Mouse (Mus musculus) lung, postnatal 4 days (tissue): Measurements from ENCODE around the gene Ehd1.

ENCODE experiments used
- DNase-seq, 2 experiments: peaks; one replicate each; pipeline ENCODE4 v3.0.0; 2021

Ehd1 gene

GRCm38 (mm10) chr19:6336920-6337319, 60.4 kb downstream of the Ehd1 start:
- no peak for DNase-seq

DNA sequence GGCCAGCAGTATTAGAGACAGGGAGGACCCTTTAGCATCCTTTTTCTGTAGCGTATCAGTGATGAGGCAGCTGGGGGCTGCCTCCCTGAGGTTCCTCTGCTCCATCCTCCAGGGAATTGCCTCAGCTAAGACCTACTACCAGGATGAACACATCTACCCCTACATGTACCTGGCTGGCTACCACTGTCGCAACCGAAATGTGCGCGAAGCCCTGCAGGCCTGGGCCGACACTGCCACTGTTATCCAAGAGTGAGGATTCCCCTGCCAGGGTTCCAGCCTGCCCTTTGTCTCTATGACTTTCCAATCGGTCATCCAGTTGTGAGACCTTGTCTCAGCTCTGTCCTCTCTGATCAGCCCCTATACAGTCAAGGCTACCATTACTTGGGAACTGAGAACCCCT, 61.6 kb downstream of the Ehd1 start:
- no peak for DNase-seq

- DNase-seq: no peak
These were observed 62.2 kb downstream of the Ehd1 start for GRCm38 (mm10) chr19:6338716-6339115.

GRCm38 (mm10) chr19:6339191-6339590, 62.7 kb downstream of the Ehd1 start:
- DNase-seq: no peak

DNA sequence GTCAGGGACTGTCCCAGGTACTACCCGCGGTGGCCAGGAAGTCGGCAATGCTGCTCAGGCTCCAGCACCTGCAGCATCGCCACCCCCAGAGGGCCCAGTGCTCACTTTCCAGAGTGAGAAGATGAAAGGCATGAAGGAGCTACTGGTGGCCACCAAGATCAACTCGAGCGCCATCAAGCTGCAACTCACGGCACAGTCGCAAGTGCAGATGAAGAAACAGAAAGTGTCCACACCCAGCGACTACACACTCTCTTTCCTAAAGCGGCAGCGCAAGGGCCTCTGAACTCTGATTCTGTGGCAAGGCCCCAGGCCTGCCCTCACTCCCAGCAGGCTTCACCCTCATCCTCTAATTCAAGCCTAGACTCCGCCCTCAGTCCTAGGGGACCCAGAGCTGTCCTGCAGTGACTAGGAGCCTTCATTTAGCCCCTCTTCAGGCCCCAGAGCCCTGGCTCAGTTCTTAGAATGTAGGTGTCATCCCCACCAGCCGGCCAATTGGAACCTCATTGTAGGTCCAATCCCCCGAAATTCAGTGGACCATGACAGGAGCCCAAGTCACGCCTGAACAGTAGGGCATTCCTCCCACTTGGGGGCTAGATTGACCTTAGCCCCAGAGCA, 63.5 kb downstream of the Ehd1 start:
- peak; percentile 78 to 80 for DNase-seq

DNA sequence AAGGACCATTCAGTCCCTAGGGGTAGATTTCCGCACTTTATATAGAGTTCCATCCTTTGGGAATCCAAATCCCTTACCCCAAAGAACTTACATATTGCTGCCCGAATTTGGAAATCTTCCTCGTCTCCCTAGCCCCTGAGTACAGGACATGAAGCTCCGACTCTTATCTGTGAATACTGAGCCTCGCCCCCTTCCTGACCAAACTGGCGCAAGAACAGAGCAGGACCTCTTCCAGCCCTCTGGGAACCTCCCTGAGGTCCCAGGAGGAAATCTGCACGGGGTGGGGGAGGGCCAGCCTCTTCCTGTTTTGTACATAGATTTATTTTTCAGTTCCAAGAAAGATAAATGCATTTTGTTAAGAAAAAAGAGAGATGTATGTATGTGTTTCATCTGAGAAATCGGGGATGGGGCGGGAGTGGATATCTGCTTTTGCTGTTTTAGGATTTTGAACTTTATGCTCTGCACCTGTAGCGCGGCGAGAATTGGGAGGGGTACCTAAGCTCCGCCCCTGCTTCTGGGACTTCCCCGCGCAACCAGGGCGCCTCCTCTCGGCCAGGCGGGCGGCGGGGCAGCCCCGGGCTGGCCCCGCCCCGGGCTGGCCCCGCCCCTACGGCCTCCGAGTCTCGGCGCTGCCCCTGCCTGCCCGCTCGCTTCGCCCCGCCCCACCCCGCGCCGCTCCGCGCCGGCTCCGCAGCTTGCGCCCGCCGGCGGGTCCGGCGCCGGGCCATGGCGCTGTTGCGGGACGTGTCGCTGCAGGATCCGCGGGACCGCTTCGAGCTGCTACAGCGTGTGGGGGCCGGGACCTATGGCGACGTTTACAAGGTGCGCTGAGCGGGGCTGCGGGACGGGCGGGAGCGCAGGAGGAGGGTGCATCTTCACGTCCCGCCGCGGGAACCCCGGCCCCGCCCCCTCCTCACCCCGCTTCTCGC, 64.3 kb downstream of the Ehd1 start, which contains the start of gene Map4k2:
TSS of gene Map4k2 (plus strand) at position 612 of the 929 bp plus-strand sequence.
- peak; percentile 92 to 93 for DNase-seq

DNA sequence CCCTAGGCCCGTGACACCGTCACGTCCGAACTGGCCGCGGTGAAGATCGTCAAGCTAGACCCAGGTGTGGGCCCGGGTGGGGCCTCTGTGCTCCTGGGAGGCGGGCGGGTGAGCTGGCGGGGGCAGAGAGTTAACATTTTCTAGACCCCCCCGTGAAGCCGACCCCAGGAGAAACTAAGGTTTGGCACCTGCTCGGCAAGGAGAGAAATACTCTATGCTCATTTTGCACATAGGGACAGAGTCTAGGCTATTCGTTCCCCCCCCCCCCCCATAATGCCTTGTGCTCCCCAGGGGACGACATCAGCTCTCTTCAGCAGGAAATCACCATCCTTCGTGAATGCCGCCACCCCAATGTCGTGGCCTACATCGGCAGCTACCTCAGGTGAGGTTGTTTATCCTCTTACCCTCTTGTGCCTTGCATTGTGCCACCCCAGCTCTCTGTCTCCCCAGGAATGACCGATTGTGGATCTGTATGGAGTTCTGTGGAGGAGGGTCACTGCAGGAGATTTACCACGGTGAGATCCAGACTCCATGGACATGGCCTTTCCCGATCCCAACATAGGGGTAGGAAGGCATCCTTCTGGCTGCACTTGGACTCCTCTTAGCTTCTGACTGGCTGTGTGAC, 65.0 kb downstream of the Ehd1 start:
- DNase-seq: peak in 1 of 2 experiments; percentile 20

- DNase-seq: peak; percentile 29 to 58
These were observed 65.9 kb downstream of the Ehd1 start for GRCm38 (mm10) chr19:6342276-6342933.

DNA sequence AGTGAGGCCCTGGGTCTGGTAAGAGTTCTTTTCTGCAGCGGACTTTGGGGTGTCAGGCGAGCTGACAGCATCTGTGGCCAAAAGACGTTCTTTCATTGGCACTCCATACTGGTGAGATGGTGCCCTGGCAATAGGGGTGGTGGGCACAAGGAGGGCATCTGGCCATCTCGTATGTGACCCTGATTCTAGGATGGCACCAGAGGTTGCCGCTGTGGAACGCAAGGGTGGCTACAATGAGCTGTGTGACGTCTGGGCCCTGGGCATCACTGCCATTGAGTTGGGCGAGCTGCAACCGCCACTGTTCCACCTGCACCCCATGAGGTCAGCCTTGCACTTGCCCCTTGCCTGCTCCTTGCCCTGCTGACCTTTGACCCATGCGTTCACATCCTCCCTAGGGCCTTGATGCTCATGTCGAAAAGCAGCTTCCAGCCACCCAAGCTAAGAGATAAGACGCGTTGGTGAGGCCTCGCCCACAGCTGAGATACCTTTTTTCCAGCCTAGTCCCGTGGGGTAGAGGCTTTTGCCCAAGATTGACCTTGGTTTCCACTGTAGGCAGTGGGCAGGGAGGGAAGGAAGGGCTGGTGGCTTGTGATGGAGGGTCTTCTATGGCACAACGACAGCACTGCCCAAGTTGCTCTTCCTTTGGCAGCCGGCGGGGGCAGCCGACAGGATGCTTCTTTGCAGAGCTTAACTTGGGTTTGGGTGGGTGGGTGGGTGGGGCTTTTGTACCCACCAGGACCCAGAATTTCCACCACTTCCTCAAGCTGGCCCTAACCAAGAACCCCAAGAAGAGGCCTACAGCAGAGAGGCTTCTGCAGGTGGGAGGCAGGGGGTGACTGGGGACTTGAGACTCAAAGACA, 66.8 kb downstream of the Ehd1 start:
- DNase-seq: peak in 1 of 2 experiments; percentile 30

DNA sequence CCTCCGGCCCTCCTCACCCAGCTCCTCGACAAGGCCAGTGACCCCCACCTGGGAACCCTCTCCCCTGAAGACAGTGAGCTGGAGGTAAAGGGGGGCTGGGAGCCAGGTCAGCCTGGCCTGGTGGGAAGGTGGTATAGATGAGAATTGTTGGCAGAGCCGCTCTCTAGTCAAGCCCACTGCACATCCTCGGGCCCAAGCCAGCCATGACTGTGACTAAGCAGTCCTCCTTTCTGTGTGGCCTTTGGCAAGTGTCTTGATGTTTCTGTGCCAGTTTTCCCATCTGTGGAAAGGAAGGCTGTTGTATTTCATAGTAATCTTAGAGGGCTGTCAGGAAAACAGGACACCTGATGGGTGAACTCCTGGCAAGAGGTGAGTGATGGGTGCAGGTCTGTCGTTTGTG, 67.5 kb downstream of the Ehd1 start:
- DNase-seq: no peak

GRCm38 (mm10) chr19:6346023-6346422, 69.5 kb downstream of the Ehd1 start:
- no peak for DNase-seq

DNA sequence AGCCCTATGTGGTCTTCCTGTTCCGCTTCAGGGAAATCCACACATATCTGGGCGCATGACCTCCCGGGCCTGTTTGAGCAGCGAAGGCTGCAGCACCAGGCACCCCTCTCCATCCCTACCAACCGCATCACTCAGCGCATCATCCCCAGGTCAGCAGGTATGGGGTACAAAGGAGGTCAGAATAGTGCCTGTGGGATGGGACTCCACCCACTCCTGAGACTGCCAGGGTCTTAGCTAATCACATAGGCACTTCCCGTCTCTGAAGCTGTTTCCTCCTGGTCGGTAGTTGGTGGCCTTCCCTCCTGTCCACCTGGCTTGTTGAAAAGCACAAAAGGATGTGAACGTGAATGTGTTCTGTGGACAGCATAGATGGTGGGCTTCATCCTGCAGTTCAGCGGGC, 70.1 kb downstream of the Ehd1 start:
- DNase-seq: peak in 1 of 2 experiments; percentile 29

- DNase-seq: no peak
These were observed 71.1 kb downstream of the Ehd1 start for GRCm38 (mm10) chr19:6347615-6348014.

GRCm38 (mm10) chr19:6348717-6349116, 72.2 kb downstream of the Ehd1 start:
- DNase-seq: no peak

GRCm38 (mm10) chr19:6349215-6349983, 72.9 kb downstream of the Ehd1 start:
- DNase-seq: peak; percentile 54 to 65
